ENCODE assay signal across 10 mouse cellular contexts in genomic region chr11:115400630-115401391, GRCm38 (mm10). TPM values are rescaled to one million over a fixed set of nuclear protein-coding genes. Genes with fewer than 3 reads are reported as not detected.
DNase-seq lines count a peak whose midpoint lies in the region; ATAC-seq lines count a peak whose summit lies in the region.
"Had no signal": no experiment of that assay in that cellular context is flagged by ENCODE, and none has a peak within 500 bp of the region (broad histone marks: within the 10 kb centered on the region; RNA-seq: fewer than 3 reads in every experiment).

No protein-coding gene starts in this region.

- peak overlapping the region; percentile 19; the same call in 1 of the 2 replicates for H3K4me2 ChIP-seq in hindbrain, embryonic 16.5 days (ENCODE audit: low read length)
- no peak overlapping the region for H3K4me2 ChIP-seq in neural tube, embryonic 14.5 days (ENCODE audit: low read depth, low read length)

- peaks cover 20% of the 10 kb centered on the region for H3K4me1 ChIP-seq in hindbrain, embryonic 16.5 days (ENCODE audit: control insufficient read depth, insufficient read depth, low read depth, low read length)
- H3K4me1 ChIP-seq in neural tube, embryonic 14.5 days (ENCODE audit: control insufficient read depth, insufficient read depth, low read length) = peaks cover 14% of the 10 kb centered on the region
- H3K4me1 ChIP-seq in limb, embryonic 10.5 days = peaks cover 21% of the 10 kb centered on the region

- H3K36me3 ChIP-seq in hindbrain, embryonic 16.5 days (ENCODE audit: control insufficient read depth, insufficient read depth, low read length) = peaks cover under 1% of the 10 kb centered on the region; the same call in 1 of the 2 replicates
- H3K36me3 ChIP-seq in neural tube, embryonic 14.5 days (ENCODE audit: control insufficient read depth, insufficient read depth, low read length) = peaks cover 4% of the 10 kb centered on the region; the same call in 1 of the 2 replicates
- H3K36me3 ChIP-seq in limb, embryonic 10.5 days = peaks cover 9% of the 10 kb centered on the region

- H3K9me3 ChIP-seq in hindbrain, embryonic 16.5 days (ENCODE audit: control insufficient read depth, low read length) = no peaks in the 10 kb centered on the region
- no peaks in the 10 kb centered on the region for H3K9me3 ChIP-seq in neural tube, embryonic 14.5 days (ENCODE audit: control insufficient read depth, low read length)
- no peaks in the 10 kb centered on the region for H3K9me3 ChIP-seq in limb, embryonic 10.5 days (replicated peaks)
- H3K9me3 ChIP-seq: megakaryocyte, embryonic 14.5 days had no signal

- H3K9ac ChIP-seq in hindbrain, embryonic 16.5 days (ENCODE audit: low read depth, low read length) = peak overlapping the region; percentile 35; the same call in 1 of the 2 replicates
- no peak overlapping the region for H3K9ac ChIP-seq in neural tube, embryonic 14.5 days (replicated peaks; ENCODE audit: low read depth, low read length)

- peak overlapping the region; percentile 53 for H3K27ac ChIP-seq in hindbrain, embryonic 16.5 days (ENCODE audit: low read depth, low read length)
- H3K27ac ChIP-seq in neural tube, embryonic 14.5 days (ENCODE audit: low read depth, low read length) = peak overlapping the region; percentile 17; the same call in 1 of the 2 replicates
- no peak overlapping the region for H3K27ac ChIP-seq in limb, embryonic 10.5 days

- intact Hi-C loops in gastrocnemius, postnatal 14 days (cut with DNase I; ENCODE audit: low total_unique reads) = no loop called here

- H3K27me3 ChIP-seq in hindbrain, embryonic 16.5 days (replicated peaks; ENCODE audit: control insufficient read depth, insufficient read depth, low read length) = no peaks in the 10 kb centered on the region
- no peaks in the 10 kb centered on the region for H3K27me3 ChIP-seq in neural tube, embryonic 14.5 days (ENCODE audit: control insufficient read depth, insufficient read depth, low read length)
- no peaks in the 10 kb centered on the region for H3K27me3 ChIP-seq in limb, embryonic 10.5 days (ENCODE audit: low read depth, poor library complexity, severe bottlenecking)

- ATAC-seq in hindbrain, embryonic 16.5 days = no peak
- ATAC-seq in neural tube, embryonic 14.5 days (ENCODE audit: low read depth) = peak; percentile 36; the same call in 1 of the 2 replicates

- no peak overlapping the region for H3K4me3 ChIP-seq in hindbrain, embryonic 16.5 days (ENCODE audit: low read length)
- H3K4me3 ChIP-seq in neural tube, embryonic 14.5 days (ENCODE audit: low read depth, low read length) = no peak overlapping the region
- no peak overlapping the region for H3K4me3 ChIP-seq in limb, embryonic 10.5 days
- H3K4me3 ChIP-seq: megakaryocyte, embryonic 14.5 days had no signal

- DNase-seq in layer of hippocampus, adult 18-20 months (ENCODE audit: low spot score in 2 of 2) = peak; percentile 60 to 83
- DNase-seq in layer of hippocampus, postnatal 10 days (ENCODE audit: low spot score in 2 of 2) = no peak
- peak; percentile 89 for DNase-seq in cerebellum, adult 9-11 months
- no peak for DNase-seq in gastrocnemius, postnatal 14 days
- DNase-seq in lung, adult 18-20 months = no peak
- no peak for DNase-seq in limb, embryonic 10.5 days (ENCODE audit: low spot score)

- 33% methylated on average over 11 of the region's 11 CpGs for WGBS in hindbrain, embryonic 16.5 days
- WGBS in neural tube, embryonic 14.5 days = 36% methylated on average over 11 of the region's 11 CpGs
- 63% methylated on average over 11 of the region's 11 CpGs for WGBS in limb, embryonic 10.5 days

RNA-seq across cellular contexts. Expression of gene Mrpl58, which starts 2.7 kb away (rescaled TPM):
- 100 to 1,000 TPM in 1 of 2 experiments, 10 to 100 TPM in 1; 97.7 to 102 TPM for total RNA-seq in layer of hippocampus, adult 18-20 months (2021)
- total RNA-seq in layer of hippocampus, postnatal 10 days (2021) = 10 to 100 TPM; 86.3 to 96.3 TPM
- polyA plus RNA-seq in hindbrain, embryonic 16.5 days (2015; fragmentation: Nextera tagmentation; extraction: Ambion mirVana) = 185 and 186 TPM in 2 replicates
- polyA plus RNA-seq in neural tube, embryonic 14.5 days (2014; fragmentation: Nextera tagmentation; extraction: Ambion mirVana) = 207 and 211 TPM in 2 replicates
- total RNA-seq in gastrocnemius, postnatal 14 days (2021) = 100 to 1,000 TPM; 103 to 107 TPM
- polyA plus RNA-seq in limb, embryonic 10.5 days (2016; fragmentation: Nextera tagmentation; extraction: Ambion mirVana) = 202 and 220 TPM in 2 replicates

RNA-seq across cellular contexts. Expression of gene Atp5h, which starts 19.0 kb away (rescaled TPM):
- 100 to 1,000 TPM; 468 to 483 TPM for total RNA-seq in layer of hippocampus, adult 18-20 months (2021)
- total RNA-seq in layer of hippocampus, postnatal 10 days (2021) = 100 to 1,000 TPM; 406 to 440 TPM
- polyA plus RNA-seq in hindbrain, embryonic 16.5 days (2015; fragmentation: Nextera tagmentation; extraction: Ambion mirVana) = 832 and 923 TPM in 2 replicates
- 928 and 1,005 TPM in 2 replicates for polyA plus RNA-seq in neural tube, embryonic 14.5 days (2014; fragmentation: Nextera tagmentation; extraction: Ambion mirVana)
- total RNA-seq in gastrocnemius, postnatal 14 days (2021) = 1,000 to 10,000 TPM; 1,042 to 1,140 TPM
- 862 and 900 TPM in 2 replicates for polyA plus RNA-seq in limb, embryonic 10.5 days (2016; fragmentation: Nextera tagmentation; extraction: Ambion mirVana)

RNA-seq across cellular contexts. Expression of gene Cdr2l, which starts 19.1 kb away (rescaled TPM):
- total RNA-seq in layer of hippocampus, adult 18-20 months (2021) = 10 to 100 TPM; 29.7 to 30.6 TPM
- 10 to 100 TPM; 18.4 to 19.1 TPM for total RNA-seq in layer of hippocampus, postnatal 10 days (2021)
- 16.1 and 18.0 TPM in 2 replicates for polyA plus RNA-seq in hindbrain, embryonic 16.5 days (2015; fragmentation: Nextera tagmentation; extraction: Ambion mirVana)
- polyA plus RNA-seq in neural tube, embryonic 14.5 days (2014; fragmentation: Nextera tagmentation; extraction: Ambion mirVana) = 27.3 and 28.6 TPM in 2 replicates
- 1 to 10 TPM; 4.8 to 8.3 TPM for total RNA-seq in gastrocnemius, postnatal 14 days (2021)
- polyA plus RNA-seq in limb, embryonic 10.5 days (2016; fragmentation: Nextera tagmentation; extraction: Ambion mirVana) = 15.2 and 16.4 TPM in 2 replicates
- total RNA-seq: CH12.LX had no signal

RNA-seq across cellular contexts. Expression of gene Kctd2, which starts 19.1 kb away (rescaled TPM):
- total RNA-seq in layer of hippocampus, adult 18-20 months (2021) = 10 to 100 TPM; 81.5 to 82.2 TPM
- total RNA-seq in layer of hippocampus, postnatal 10 days (2021) = 10 to 100 TPM; 57.6 to 66.7 TPM
- 5.7 and 10.2 TPM in 2 replicates for polyA plus RNA-seq in hindbrain, embryonic 16.5 days (2015; fragmentation: Nextera tagmentation; extraction: Ambion mirVana)
- 28.8 and 33.7 TPM in 2 replicates for polyA plus RNA-seq in neural tube, embryonic 14.5 days (2014; fragmentation: Nextera tagmentation; extraction: Ambion mirVana)
- total RNA-seq in gastrocnemius, postnatal 14 days (2021) = 10 to 100 TPM; 12.8 to 15.5 TPM
- polyA plus RNA-seq in limb, embryonic 10.5 days (2016; fragmentation: Nextera tagmentation; extraction: Ambion mirVana) = 13.6 and 18.3 TPM in 2 replicates

RNA-seq across cellular contexts. Expression of gene Hid1, which starts 33.3 kb away (rescaled TPM):
- total RNA-seq in layer of hippocampus, adult 18-20 months (2021) = 100 to 1,000 TPM; 110 to 115 TPM
- 10 to 100 TPM; 78.0 to 79.3 TPM for total RNA-seq in layer of hippocampus, postnatal 10 days (2021)
- 66.9 and 67.8 TPM in 2 replicates for polyA plus RNA-seq in hindbrain, embryonic 16.5 days (2015; fragmentation: Nextera tagmentation; extraction: Ambion mirVana)
- polyA plus RNA-seq in neural tube, embryonic 14.5 days (2014; fragmentation: Nextera tagmentation; extraction: Ambion mirVana) = 41.7 and 45.7 TPM in 2 replicates
- 1 to 10 TPM; 2.9 to 4.3 TPM for total RNA-seq in gastrocnemius, postnatal 14 days (2021)
- polyA plus RNA-seq in limb, embryonic 10.5 days (2016; fragmentation: Nextera tagmentation; extraction: Ambion mirVana) = 2.8 and 2.9 TPM in 2 replicates

Comparison
In these comparisons a context has a peak if more than half of its experiments do, and no peak if none do; other contexts are left out.
1. DNase-seq: peak in layer of hippocampus, adult 18-20 months (2 of 2) and cerebellum, adult 9-11 months (single experiment); none in layer of hippocampus, postnatal 10 days (0 of 2), gastrocnemius, postnatal 14 days (single experiment), lung, adult 18-20 months (0 of 2) and limb, embryonic 10.5 days (single experiment).